Mouse (Mus musculus) C2C12 (cell line): ENCODE data around the gene Ppp5c.

Experiments used
- CEBPB ChIP-seq: IDR thresholded peaks from one replicate; pipeline ENCODE4 v1.6.1; 2011; ENCODE audit warnings: low read depth, mild to moderate bottlenecking, control low read depth, moderate library complexity
- CTCF ChIP-seq: IDR thresholded peaks from one replicate; pipeline ENCODE4 v1.5.1; 2011; ENCODE audit not compliant: control insufficient read depth, insufficient read depth, insufficient read length
- FOSL1 ChIP-seq: IDR thresholded peaks from one replicate; pipeline ENCODE4 v1.8.0; 2011; ENCODE audit warnings: mild to moderate bottlenecking, low read length; ENCODE audit not compliant: poor library complexity, insufficient read depth, severe bottlenecking
- MAX ChIP-seq: IDR thresholded peaks from one replicate; pipeline ENCODE4 v1.6.1; 2011; ENCODE audit warnings: mild to moderate bottlenecking, control low read depth

GRCm38 (mm10) chr7:16976298-16976697, 51.4 kb downstream of the Ppp5c start:
- TF ChIP-seq CTCF (no peak), MAX (no peak), FOSL1 (no peak), CEBPB (no peak)
